Mouse (Mus musculus): ENCODE results near the gene Safb2.

- TF ChIP-seq EP300 (IDR thresholded peaks at IDR 0.05; ENCODE audit: insufficient read depth, low read depth, low read length) (no peak), CTCF (IDR thresholded peaks at IDR 0.05) (no peak)
These were observed 47.5 kb downstream of the Safb2 start for GRCm38 (mm10) chr17:56536874-56537273.

Measured in heart, adult 2 months (tissue).